Mouse (Mus musculus) neutrophil, adult 65 days (primary cell): ENCODE data around the gene Sox11. TPM values are rescaled to one million over a fixed set of nuclear protein-coding genes. Genes with fewer than 3 reads are reported as not detected.

Experiments used
- total RNA-seq: library from RNA; stranded (reverse); gene quantifications from 2 replicates; pipeline ENCODE4 v1.2.4, GENCODE M21; 2023

Sox11 gene
- total RNA-seq, result not detected in 2 replicates

DNA sequence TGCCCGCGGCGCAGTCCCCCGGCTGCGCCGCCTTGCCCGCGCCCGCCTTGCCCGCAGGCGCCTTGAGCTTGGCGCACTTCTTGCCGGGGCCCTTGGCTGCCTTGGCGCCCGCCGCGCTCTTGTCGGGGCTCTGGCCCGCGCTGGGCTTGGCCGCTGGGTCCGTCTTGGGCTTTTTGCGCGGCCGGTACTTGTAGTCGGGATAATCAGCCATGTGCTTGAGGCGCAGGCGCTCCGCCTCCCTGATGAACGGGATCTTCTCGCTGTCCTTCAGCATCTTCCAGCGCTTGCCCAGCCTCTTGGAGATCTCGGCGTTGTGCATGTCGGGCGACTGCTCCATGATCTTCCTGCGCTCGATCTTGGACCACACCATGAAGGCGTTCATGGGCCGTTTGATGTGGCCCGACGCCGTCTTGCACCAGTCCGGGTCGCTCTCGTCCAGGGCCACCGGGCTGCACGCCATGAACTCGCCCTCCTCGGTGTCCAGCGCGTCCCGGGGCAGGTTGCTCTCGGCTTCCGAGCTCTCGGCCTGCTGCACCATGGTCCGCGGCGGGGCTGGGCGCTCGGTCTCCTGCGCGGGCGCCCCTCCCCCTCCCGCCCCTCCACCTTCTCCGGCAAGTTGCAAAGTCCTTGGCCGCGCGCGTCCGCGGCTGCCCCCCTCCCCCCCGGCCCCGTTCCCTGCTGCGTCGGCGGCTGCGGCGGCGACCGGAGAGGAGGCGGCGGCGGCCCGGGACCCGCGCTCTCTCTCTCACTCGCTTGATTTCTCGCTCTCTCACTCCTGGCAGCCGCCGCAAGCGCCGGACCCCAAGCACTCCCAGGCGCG, at the start of gene Sox11:
Sox11 (minus strand) TSS at position 704 of the 820 bp plus-strand sequence.

